Mouse (Mus musculus): Measurements from ENCODE around the gene Nlrp3. TPM values are rescaled to one million over a fixed set of nuclear protein-coding genes. Genes with fewer than 3 reads are reported as not detected.
"Not testable (repeated sequence)": the region's sequence is repeated elsewhere in the genome, so short reads cannot be mapped to it uniquely, and the experiment has no call there.

Nlrp3 gene
- polyA plus RNA-seq, 1 experiment from 2014 or later = not detected

- no peak for DNase-seq (ENCODE audit: low spot score)
- no peak overlapping the region for H3K4me3 ChIP-seq
- WGBS = 85% methylated on average over 6 of the region's 6 CpGs
Observed at GRCm38 (mm10) chr11:59542442-59542841, 1.1 kb downstream of the Nlrp3 start.

GRCm38 (mm10) chr11:59543376-59543775 lies 2.0 kb downstream of the Nlrp3 start:
- 85% methylated on average over 3 of the region's 3 CpGs for WGBS
- Histone ChIP-seq H3K4me3 (no peak overlapping the region), H3K27ac (no peak overlapping the region), H3K9me3 (no peaks in the 10 kb centered on the region), H3K36me3 (no peaks in the 10 kb centered on the region), H3K4me1 (replicated peaks) (no peaks in the 10 kb centered on the region), H3K27me3 (ENCODE audit: insufficient read depth, poor library complexity, severe bottlenecking) (0 out of 2 replicates have a peak, but pooled peaks cover 1% of the 10 kb centered on the region)
- DNase-seq (ENCODE audit: low spot score) = no peak

More at GRCm38 (mm10) chr11:59542442-59542841, 1.1 kb downstream of the Nlrp3 start:
- Histone ChIP-seq H3K27me3 (ENCODE audit: insufficient read depth, poor library complexity, severe bottlenecking) (no peaks in the 10 kb centered on the region), H3K4me1 (replicated peaks) (no peaks in the 10 kb centered on the region), H3K27ac (no peak overlapping the region), H3K36me3 (no peaks in the 10 kb centered on the region), H3K9me3 (no peaks in the 10 kb centered on the region)

DNA sequence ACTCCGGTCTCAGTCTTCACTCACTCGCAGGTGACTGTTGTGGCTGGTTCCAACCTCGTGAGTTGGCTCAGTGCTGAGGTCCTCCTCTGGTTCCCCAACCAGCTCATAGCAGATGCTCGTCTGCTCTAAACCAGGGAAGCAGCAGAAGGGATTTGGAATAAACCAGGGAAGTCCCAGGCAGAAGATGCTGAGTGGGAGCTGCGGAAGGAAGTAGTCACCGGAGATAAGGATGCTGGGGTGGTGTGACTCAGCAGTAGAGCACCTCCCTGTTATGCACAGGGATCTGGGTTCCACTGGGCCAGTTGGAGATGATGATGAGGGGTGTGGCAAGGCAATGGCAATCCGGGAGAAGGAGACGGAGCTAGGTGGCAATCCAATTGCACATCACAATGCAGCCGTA lies 2.6 kb downstream of the Nlrp3 start:
- Histone ChIP-seq H3K27me3 (ENCODE audit: insufficient read depth, poor library complexity, severe bottlenecking) (0 out of 2 replicates have a peak, but pooled peaks cover 6% of the 10 kb centered on the region), H3K36me3 (no peaks in the 10 kb centered on the region), H3K27ac (no peak overlapping the region), H3K4me1 (replicated peaks) (no peaks in the 10 kb centered on the region), H3K4me3 (no peak overlapping the region), H3K9me3 (no peaks in the 10 kb centered on the region)
- DNase-seq (ENCODE audit: low spot score) = no peak
- 89% methylated on average over 9 of the region's 9 CpGs for WGBS

GRCm38 (mm10) chr11:59554127-59554526 lies 12.8 kb downstream of the Nlrp3 start:
- no peaks in the 10 kb centered on the region for H3K9me3 ChIP-seq
- no peaks in the 10 kb centered on the region for H3K27me3 ChIP-seq (ENCODE audit: insufficient read depth, poor library complexity, severe bottlenecking)
- H3K36me3 ChIP-seq = no peaks in the 10 kb centered on the region
- H3K27ac ChIP-seq = no peak overlapping the region
- H3K4me3 ChIP-seq = no peak overlapping the region
- DNase-seq (ENCODE audit: low spot score) = no peak
- H3K4me1 ChIP-seq (replicated peaks) = 0 out of 2 replicates have a peak, but pooled peaks cover 2% of the 10 kb centered on the region
- 93% methylated on average over 11 of the region's 11 CpGs for WGBS

DNA sequence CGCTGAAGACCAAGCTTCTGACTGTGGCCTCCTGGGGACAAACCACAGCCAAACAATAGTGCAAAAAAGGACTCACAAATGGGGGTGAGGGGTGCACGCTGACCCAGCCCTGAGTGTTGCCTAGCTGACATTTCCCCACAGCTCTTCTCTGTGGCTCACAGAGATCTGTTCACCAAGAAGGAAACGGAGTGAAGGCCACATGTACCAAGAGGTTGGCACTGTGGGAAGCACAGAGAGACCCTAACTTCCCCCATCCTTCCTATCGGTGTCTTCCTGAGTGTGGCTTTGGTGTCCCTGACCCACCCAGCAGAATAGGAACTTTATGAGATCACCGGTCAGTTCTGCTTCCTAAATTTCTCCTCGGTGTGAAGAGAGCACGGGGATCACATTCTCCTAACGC lies 13.2 kb downstream of the Nlrp3 start:
- WGBS = 81% methylated on average over 8 of the region's 8 CpGs
- Histone ChIP-seq H3K36me3 (no peaks in the 10 kb centered on the region), H3K4me1 (replicated peaks) (0 out of 2 replicates have a peak, but pooled peaks cover 2% of the 10 kb centered on the region), H3K4me3 (no peak overlapping the region), H3K27me3 (ENCODE audit: insufficient read depth, poor library complexity, severe bottlenecking) (no peaks in the 10 kb centered on the region), H3K27ac (no peak overlapping the region), H3K9me3 (no peaks in the 10 kb centered on the region)
- no peak for DNase-seq (ENCODE audit: low spot score)

DNA sequence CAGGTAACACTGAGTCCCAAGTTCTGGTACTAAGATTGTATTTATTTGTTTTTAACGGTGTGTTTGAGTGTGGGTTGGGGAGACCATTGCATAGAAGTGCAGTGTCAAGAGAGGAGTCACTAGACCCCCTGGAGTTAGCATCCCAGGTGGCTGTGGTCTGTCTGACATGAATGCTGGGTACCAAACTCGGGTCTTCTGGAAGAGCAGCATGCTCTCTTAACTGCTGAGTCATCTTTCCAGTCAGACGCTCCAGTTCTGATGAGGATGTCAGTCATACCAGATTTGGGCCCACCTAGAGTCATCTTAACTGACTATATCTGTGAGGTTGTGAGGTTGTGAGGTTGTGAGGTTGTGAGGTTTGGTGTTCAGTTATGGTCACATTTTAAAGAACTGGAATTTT lies 19.5 kb downstream of the Nlrp3 start:
- H3K4me1 ChIP-seq (replicated peaks) = no peaks in the 10 kb centered on the region
- DNase-seq (ENCODE audit: low spot score) = no peak
- WGBS = 76% methylated on average over 3 of the region's 3 CpGs
- no peak overlapping the region for H3K27ac ChIP-seq
- no peak overlapping the region for H3K4me3 ChIP-seq
- H3K36me3 ChIP-seq = no peaks in the 10 kb centered on the region
- H3K27me3 ChIP-seq (ENCODE audit: insufficient read depth, poor library complexity, severe bottlenecking) = no peaks in the 10 kb centered on the region
- H3K9me3 ChIP-seq = no peaks in the 10 kb centered on the region

- Histone ChIP-seq H3K27me3 (ENCODE audit: insufficient read depth, poor library complexity, severe bottlenecking) (no peaks in the 10 kb centered on the region), H3K36me3 (no peaks in the 10 kb centered on the region), H3K4me1 (replicated peaks) (no peaks in the 10 kb centered on the region), H3K9me3 (no peaks in the 10 kb centered on the region), H3K4me3 (no peak overlapping the region), H3K27ac (no peak overlapping the region)
- 93% methylated on average over 4 of the region's 4 CpGs for WGBS
- DNase-seq (ENCODE audit: low spot score) = no peak
Observed at GRCm38 (mm10) chr11:59562336-59562735, 21.0 kb downstream of the Nlrp3 start.

GRCm38 (mm10) chr11:59562837-59563236 lies 21.5 kb downstream of the Nlrp3 start:
- whole genome bisulfite sequencing = 78% methylated on average over 9 of the region's 9 CpGs
- no peak for DNase-seq (ENCODE audit: low spot score)
- no peaks in the 10 kb centered on the region for H3K4me1 ChIP-seq (replicated peaks)
- no peak overlapping the region for H3K4me3 ChIP-seq
- H3K36me3 ChIP-seq = no peaks in the 10 kb centered on the region
- H3K27me3 ChIP-seq (ENCODE audit: insufficient read depth, poor library complexity, severe bottlenecking) = no peaks in the 10 kb centered on the region
- H3K27ac ChIP-seq = no peak overlapping the region
- no peaks in the 10 kb centered on the region for H3K9me3 ChIP-seq

DNA sequence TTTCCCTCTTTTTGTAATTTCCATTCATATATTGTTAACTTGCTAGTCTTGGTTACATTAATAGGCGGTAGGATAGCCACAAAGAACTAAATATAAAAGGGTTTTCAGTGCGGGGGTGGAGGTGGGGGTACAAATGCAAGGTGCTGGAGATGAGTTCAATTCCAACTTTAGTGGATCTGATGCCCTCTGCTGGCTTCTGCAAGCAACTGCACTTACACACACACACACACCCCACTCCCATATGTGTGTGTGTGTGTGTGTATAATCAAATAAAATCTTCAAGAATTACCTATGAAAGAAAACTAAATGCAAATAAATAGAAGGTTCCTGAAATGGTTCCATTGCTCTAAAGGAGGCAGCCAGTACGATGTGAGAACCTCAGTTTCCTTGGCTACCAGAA lies 27.9 kb downstream of the Nlrp3 start:
- Histone ChIP-seq H3K27me3 (ENCODE audit: insufficient read depth, poor library complexity, severe bottlenecking) (no peaks in the 10 kb centered on the region), H3K4me3 (no peak overlapping the region), H3K4me1 (replicated peaks) (no peaks in the 10 kb centered on the region), H3K36me3 (no peaks in the 10 kb centered on the region), H3K27ac (no peak overlapping the region), H3K9me3 (no peaks in the 10 kb centered on the region)
- WGBS = 62% methylated on average over 3 of the region's 3 CpGs
- no peak for DNase-seq (ENCODE audit: low spot score)

DNA sequence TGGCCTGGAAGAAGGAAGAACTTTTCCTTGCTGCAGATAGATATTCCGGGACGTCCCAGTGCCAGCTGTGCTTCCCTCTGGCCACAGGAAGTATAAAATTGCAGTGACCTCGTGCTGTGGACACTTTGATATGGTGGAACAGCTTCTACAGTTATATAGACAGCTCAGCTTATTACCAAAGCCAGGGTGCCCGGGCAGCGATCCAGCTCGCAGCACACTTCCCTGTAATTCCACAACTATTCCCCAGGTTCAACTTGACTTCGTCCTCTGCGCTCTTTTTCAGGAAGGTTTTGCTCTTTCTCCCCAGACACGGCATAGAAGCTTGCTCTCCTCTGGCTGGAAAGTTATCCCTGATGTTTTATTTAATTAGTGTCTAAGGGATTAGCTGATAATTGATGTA lies 34.4 kb downstream of the Nlrp3 start:
- WGBS = 72% methylated on average over 9 of the region's 9 CpGs
- Histone ChIP-seq H3K27me3 (ENCODE audit: insufficient read depth, poor library complexity, severe bottlenecking) (no peaks in the 10 kb centered on the region), H3K4me3 (no peak overlapping the region), H3K36me3 (no peaks in the 10 kb centered on the region), H3K9me3 (no peaks in the 10 kb centered on the region), H3K4me1 (replicated peaks) (no peaks in the 10 kb centered on the region), H3K27ac (no peak overlapping the region)
- DNase-seq (ENCODE audit: low spot score) = no peak

- H3K4me1 ChIP-seq (replicated peaks); H3K27me3 ChIP-seq (ENCODE audit: insufficient read depth, poor library complexity, severe bottlenecking); DNase-seq (ENCODE audit: low spot score); H3K4me3 ChIP-seq; H3K27ac ChIP-seq; H3K36me3 ChIP-seq; H3K9me3 ChIP-seq: not testable (repeated sequence)
Observed at GRCm38 (mm10) chr11:59576135-59576534, 34.8 kb downstream of the Nlrp3 start, which contains the start of gene Olfr222. Olfr222 (minus strand) TSS chr11:59576235.

DNA sequence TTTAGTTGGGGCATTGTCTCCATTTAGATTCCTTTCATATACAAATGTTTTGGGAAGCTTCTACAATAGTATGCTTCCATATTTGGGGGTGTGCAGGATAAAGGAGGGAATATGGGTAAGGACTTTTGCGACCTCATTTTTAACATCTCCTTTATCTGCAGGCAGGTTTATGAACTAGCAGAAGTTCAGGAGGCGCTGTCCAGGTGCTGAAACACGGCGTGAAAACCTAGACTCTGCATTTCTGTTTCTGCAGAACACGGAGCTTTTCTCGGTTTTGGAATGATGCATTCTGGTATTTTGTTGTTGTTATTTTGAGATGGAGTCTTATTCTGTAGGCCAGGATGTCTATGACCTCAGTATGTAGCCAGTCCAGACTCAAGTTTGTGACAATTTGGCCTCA lies 43.2 kb downstream of the Nlrp3 start:
- H3K4me3 ChIP-seq = no peak overlapping the region
- H3K36me3 ChIP-seq = no peaks in the 10 kb centered on the region
- WGBS = 40% methylated on average over 6 of the region's 6 CpGs
- DNase-seq (ENCODE audit: low spot score) = peak; percentile 39
- H3K9me3 ChIP-seq = no peaks in the 10 kb centered on the region
- H3K27ac ChIP-seq = no peak overlapping the region
- H3K27me3 ChIP-seq (ENCODE audit: insufficient read depth, poor library complexity, severe bottlenecking) = no peaks in the 10 kb centered on the region
- H3K4me1 ChIP-seq (replicated peaks) = no peaks in the 10 kb centered on the region

- Histone ChIP-seq H3K27ac (no peak overlapping the region), H3K4me3 (no peak overlapping the region), H3K9me3 (no peaks in the 10 kb centered on the region), H3K4me1 (replicated peaks) (no peaks in the 10 kb centered on the region), H3K36me3 (no peaks in the 10 kb centered on the region), H3K27me3 (ENCODE audit: insufficient read depth, poor library complexity, severe bottlenecking) (no peaks in the 10 kb centered on the region)
- 82% methylated on average over 8 of the region's 8 CpGs for WGBS
- no peak for DNase-seq (ENCODE audit: low spot score)
Observed at GRCm38 (mm10) chr11:59589496-59589895, 48.1 kb downstream of the Nlrp3 start.

GRCm38 (mm10) chr11:59593189-59593588 lies 51.8 kb downstream of the Nlrp3 start, which contains the start of gene Olfr223:
Olfr223 (minus strand) TSS chr11:59593289.
- Histone ChIP-seq H3K27me3 (ENCODE audit: insufficient read depth, poor library complexity, severe bottlenecking) (no peaks in the 10 kb centered on the region), H3K4me3 (no peak within 1 kb of the TSS), H3K4me1 (replicated peaks) (no peaks in the 10 kb centered on the region), H3K27ac (no peak within 1 kb of the TSS), H3K9me3 (no peaks in the 10 kb centered on the region), H3K36me3 (no peaks in the 10 kb centered on the region)
- DNase-seq (ENCODE audit: low spot score) = no peak
- WGBS = 86% methylated on average over 6 of the region's 6 CpGs
